Mouse (Mus musculus): Measurements from ENCODE around the gene Gemin6.

Gene Gemin6

DNA sequence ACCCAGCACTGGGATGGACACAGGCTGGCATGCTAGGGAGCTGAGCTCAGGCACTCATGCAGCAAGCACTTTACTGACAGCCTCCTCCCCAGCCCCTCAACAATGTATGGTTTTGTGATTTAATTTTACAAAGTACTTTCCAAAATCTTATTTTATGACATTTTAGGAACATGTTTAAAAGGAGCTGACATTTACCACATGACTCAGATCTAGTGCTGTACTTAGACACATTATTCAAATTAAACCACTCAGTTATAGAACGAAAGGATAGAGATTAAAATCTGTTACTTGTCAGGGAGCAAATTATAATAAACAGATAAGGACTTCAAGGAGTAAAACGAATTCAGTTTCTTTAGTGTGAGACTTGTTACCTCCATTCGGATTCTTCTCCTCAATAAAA is 11.2 kb downstream of the Gemin6 start:
- 52% methylated on average over 3 of the region's 3 CpGs for WGBS

DNA sequence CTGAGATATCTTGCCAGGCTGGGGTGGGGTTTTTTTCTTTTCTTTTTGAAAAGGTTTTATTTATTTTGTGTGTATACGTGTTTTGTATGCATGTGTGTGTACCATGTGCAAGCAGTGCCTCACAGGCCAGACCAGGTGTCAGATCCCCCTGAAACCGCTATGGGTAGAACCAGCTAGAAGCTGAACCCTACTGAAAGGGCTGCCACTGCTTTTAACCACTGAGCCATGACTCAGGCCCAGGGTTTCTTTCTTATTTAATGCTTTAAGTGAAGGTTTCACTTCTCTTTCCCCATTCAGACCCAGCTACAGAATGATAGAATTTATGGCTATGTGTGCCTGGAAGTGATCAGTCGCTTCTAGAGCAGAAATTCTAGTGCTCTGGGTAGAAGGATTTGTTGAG is 12.6 kb downstream of the Gemin6 start:
- 89% methylated on average over 3 of the region's 3 CpGs for WGBS

GRCm38 (mm10) chr17:80237475-80237874 is 13.2 kb downstream of the Gemin6 start:
- WGBS = 75% methylated on average over 5 of the region's 5 CpGs

DNA sequence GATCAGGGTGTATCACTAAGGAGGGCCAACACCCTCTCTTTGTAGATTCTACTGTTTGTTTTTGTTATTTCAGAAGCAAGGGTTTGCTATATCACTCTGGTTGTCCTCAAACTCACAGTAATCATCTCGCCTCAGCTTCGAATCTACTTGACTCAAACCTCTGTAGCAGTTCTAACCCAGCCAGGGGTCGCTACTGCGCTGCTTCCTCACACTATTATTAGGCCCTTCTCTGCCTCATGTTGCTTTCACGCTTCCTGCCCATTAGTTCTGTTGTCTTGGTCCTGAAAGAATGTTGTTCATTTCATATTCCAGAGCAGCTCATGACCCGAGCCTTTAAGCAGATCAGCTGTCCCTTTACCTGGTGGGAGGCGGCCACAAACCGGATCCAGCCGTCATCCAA is 17.4 kb downstream of the Gemin6 start:
- WGBS = 88% methylated on average over 9 of the region's 9 CpGs

- 88% methylated on average over 13 of the region's 13 CpGs for WGBS
Observed at GRCm38 (mm10) chr17:80243116-80243515, 18.9 kb downstream of the Gemin6 start.

GRCm38 (mm10) chr17:80252757-80253525 is 28.7 kb downstream of the Gemin6 start:
- WGBS = 80% methylated on average over 13 of the region's 13 CpGs

DNA sequence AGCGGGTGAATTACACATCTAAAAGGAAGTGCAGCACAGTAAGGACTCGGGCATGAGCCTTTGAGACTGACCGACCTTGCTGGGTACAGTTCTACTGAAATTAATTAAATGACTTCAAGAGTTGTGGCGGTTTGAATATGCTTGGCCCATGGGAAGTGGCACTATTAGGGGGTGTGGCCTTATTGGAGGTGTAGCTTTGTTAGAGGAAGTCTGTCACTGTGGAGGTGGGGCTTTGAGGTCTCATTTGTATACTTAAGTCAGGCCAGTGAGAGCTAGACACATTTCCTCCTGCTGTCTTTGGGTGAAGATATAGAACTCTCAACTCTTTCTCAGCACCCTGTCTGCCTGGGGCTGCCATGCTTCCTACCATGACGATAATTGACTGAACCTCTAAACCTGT is 30.2 kb downstream of the Gemin6 start:
- WGBS = 99% methylated on average over 5 of the region's 5 CpGs

DNA sequence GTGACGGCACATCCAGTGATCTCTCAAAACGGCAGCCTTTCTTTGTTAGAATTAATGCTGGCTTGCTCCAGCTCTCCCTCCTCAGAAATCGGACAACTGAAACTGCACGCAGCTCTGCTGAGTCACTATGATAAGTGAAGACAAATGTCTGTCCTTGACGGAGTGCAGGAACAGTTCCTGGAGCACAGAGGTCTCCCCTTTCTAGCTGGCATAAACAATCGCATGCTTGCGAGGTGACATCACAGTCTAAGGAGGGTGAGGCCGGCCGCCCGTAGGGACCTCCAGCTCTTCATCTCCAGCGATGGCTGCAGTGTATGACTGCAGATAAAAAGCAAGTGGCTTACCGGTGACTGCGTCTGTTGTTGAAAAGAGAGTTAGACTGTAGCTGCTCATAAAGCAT is 31.0 kb downstream of the Gemin6 start:
- WGBS = 55% methylated on average over 13 of the region's 13 CpGs

DNA sequence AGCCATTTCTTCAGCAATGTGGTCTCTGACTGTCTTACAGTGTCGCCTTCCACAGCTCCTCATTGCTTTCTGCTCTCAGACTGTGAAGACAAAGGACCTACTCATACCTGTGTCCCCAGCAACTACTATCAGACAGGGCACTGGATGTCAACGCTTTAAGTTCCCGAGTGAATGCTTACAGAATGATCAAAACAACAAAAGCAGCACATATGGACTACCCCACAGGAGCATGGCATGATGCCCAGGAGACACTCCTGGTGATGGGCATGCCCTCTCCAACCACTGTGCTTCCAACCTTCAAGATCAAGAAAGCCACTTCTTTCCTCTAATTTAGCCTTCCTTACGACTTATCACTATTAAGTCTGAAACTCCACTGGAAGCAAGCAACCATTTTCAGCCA is 42.8 kb downstream of the Gemin6 start:
- 75% methylated on average over 4 of the region's 4 CpGs for WGBS

DNA sequence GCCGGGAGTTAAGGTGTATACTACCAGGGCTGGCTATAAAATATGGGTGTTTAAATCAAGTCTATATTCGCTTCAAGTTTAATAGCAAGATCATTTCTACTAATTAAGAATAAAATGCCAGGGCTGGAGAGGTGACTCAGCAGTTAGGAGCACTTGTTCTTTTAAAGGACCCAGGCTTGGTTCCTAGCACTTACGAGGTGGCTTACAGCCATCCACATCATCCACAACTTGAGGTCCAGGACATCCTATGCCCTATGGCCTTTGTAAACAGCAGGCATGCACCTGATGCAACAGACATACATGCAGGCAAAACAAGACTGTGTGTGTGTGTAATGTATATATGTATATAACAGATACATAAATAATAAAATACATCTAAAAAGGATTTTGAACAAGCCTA is 43.9 kb downstream of the Gemin6 start:
- 91% methylated on average over 3 of the region's 3 CpGs for WGBS

- 99% methylated on average over 7 of the region's 7 CpGs for WGBS
Observed at GRCm38 (mm10) chr17:80270622-80271021, 46.4 kb downstream of the Gemin6 start.
